Mouse (Mus musculus) cerebellum, adult 2 months (tissue): ENCODE results near the gene Tuba1c.
A peak's percentile ranks its signal among the peaks of the same experiment; 100 is the strongest.

Experiments used
- CTCF ChIP-seq: fragments of 200-500 bp; IDR thresholded peaks from 2 replicates; pipeline ENCODE4 v1.5.1; 2011; ENCODE audit warnings: low read depth, mild to moderate bottlenecking, control low read depth, low read length, moderate library complexity, borderline replicate concordance; ENCODE audit not compliant: insufficient read depth
- POLR2A ChIP-seq: fragments of 200-500 bp; IDR thresholded peaks from 2 replicates; pipeline ENCODE4 v1.6.1; 2011; ENCODE audit warnings: low read length, control low read depth, borderline replicate concordance; ENCODE audit not compliant: insufficient read depth

- TF ChIP-seq CTCF (peak; percentile 28; the same call in 1 of the 2 replicates), POLR2A (no peak)
Measured at GRCm38 (mm10) chr15:99000535-99001283, 29.0 kb upstream of the Tuba1c start.
